Mouse (Mus musculus) cerebellum, postnatal 4 days (tissue): Measurements from ENCODE around the gene Stk11.

Experiments used
- DNase-seq, 2 experiments: peaks; one replicate each; pipeline ENCODE4 v3.0.0; 2022; ENCODE audit warnings: low spot score in 2 of 2, mixed read lengths in 1 of 2

The Stk11 gene

DNA sequence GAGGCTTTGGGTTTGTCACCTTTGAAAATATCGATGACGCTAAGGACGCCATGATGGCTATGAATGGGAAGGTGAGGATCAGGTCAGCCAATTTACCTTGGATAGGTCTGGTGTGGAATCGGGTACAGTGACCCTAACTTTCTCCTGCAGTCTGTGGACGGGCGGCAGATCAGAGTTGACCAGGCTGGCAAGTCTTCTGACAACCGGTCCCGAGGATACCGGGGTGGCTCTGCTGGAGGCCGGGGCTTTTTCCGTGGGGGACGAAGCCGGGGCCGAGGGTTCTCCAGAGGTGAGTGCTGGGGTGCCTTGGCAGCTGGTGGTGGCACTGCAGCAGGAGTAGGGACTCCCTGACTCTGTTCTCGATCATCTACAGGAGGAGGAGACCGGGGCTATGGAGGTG, 54.4 kb downstream of the Stk11 start:
- DNase-seq = no peak

GRCm38 (mm10) chr10:80170601-80171021, 55.0 kb downstream of the Stk11 start:
- DNase-seq = no peak

- no peak for DNase-seq
Observed at GRCm38 (mm10) chr10:80171252-80171651, 55.6 kb downstream of the Stk11 start.

- DNase-seq = no peak
Observed at GRCm38 (mm10) chr10:80171760-80172526, 56.3 kb downstream of the Stk11 start.

DNA sequence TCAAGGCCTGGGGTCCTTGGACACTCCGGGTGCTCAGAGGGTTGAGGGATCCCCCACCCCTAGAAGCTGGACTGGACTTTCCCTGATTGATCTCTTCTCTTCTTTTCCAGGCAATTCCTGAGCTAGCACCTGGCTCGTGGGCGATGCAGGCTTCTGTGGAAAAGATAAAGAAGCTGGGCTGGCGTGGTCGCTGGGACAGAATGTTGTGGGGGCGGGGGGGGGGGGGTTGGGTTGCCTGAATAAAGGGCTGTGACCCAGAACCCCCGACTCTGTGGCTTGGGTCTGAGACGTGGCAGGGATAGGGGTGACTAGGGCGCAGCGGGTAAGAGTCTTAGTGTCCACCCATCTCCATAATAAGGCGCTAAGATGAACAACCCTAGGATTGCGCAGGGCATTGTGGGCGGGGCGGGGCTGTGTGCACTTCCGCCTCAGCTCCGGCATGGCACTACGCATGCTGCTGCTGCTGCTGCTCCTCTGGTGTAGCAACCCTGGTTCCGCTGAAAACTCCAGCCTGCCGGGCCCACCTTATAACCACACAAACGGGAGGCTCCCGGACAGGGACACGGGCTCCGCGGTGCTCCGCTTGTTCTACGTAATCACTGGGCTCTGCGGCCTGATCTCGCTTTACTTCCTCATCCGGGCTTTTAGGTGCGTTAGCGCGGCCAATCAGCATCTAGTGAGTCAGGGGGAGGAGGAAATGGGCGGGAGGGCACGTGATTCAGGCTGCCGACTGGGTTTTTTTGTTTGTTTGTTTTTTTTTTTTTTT, 57.1 kb downstream of the Stk11 start, which contains the start of gene 1600002K03Rik:
Gene 1600002K03Rik, plus strand, starts transcription at position 418 of the 766 bp plus-strand sequence.
- peak in 1 of 2 experiments; percentile 79 for DNase-seq

- no peak for DNase-seq
Observed at GRCm38 (mm10) chr10:80173358-80173757, 57.8 kb downstream of the Stk11 start.

DNA sequence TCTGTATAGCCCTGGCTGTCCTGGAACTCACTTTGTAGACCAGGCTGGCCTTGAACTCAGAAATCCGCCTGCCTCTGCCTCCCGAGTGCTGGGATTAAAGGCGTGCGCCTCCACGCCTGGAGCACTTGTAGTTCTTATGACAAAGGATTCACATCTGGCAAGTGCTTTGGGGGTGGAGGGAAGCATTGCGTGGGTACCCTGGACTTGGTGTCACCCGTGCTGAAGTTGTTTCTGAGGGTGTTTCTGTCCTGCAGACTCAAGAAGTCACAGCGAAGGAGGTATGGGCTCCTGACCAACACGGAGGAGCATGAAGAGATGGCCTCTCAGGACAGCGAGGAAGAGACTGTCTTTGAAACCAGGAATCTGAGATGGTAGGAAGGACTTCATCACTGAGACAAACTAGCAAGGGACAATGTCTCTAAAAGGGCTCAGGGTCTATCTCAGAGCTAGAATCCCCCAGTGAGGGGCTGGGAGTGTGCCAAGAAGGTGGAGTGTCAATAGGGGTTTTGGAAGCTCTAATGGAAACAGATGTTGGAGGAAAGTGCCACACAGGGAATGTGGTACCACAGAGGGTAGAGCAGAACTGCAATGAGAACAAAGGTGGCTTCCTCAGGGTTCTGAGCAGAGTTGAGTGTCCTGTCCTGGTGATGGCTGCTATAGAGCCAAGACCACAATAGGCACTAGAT, 58.5 kb downstream of the Stk11 start:
- DNase-seq = no peak

GRCm38 (mm10) chr10:80174705-80175104, 59.1 kb downstream of the Stk11 start:
- DNase-seq = no peak

DNA sequence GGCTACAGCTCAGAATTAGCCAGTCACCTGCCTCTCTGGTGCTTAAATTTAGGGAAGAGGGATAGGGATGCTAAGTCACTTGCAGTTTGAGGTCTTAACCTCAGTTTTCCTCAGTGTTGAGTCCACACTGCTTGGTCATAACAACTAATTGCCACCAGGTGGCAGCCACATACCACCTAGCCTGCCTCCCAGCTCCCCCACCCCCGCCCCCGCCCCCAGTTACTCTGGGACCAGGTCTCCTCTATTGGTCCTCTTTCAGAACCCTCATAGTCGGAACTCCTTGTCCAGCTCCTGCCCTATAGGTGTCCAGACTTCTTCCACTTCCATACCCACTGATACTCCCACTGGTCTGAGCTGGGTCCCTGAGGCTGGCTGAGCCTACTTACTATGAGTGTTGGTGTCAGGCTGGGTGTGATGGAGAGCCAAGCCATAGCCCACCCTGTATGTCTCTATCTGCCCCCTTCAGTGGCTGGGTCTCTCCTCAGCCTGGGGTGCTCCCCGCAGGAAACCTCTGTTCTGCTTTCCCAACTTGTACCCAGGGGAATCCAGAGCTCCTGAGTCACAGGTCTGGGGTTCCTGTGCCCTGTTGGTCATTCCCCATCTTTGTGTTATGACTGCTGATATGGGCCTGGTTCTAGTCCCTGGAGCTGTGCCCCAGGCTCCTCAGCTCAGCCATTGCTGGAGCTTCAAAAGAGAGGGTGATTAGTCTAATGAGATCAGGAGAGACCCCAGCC, 60.1 kb downstream of the Stk11 start:
- no peak for DNase-seq

- no peak for DNase-seq
Observed at GRCm38 (mm10) chr10:80176270-80176834, 60.7 kb downstream of the Stk11 start.

DNA sequence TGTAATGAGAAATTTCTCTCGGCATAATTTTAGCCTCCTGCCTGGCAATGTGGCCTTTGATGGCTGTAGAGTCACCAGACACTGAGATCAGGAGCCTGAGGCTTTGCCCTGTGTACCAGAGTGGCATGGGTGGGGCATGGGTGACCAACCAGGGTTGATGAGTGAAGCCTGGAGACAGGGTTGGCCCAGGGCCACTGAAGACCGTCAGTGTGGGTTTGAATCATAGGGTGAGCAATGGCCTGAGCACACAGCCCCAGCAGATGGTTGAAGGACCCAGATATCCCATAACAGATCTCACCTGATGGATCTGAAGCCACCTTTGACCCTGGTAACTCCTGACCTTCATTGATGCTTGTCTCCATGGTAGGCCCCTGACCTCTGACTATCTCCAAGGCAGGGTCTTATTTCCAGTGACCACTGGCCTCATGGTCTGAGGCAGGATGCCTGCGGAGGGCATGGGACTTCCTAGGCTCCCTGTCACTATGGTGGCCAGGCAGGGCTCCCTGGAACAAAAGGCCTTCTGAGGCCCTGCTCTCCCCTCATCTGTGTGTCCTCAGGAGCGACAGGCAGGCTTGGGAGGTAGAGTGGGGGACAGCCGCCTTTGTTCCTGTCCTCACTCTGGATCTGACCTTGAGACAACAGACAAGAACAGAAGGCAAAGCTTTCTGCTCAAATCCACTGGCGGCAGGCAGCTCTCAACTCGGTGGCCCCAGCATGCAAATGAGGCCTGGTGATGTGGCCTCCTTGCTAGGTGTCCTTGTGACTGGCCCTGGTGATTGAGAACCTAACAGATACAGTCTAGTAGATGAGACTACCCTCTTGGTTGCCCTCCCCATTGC, 62.1 kb downstream of the Stk11 start:
- DNase-seq = no peak

GRCm38 (mm10) chr10:80179068-80180051, 63.8 kb downstream of the Stk11 start, which contains the start of gene Efna2:
Gene Efna2 (plus strand): TSS chr10:80179482.
- peak in 1 of 2 experiments; percentile 54 for DNase-seq
